Mouse (Mus musculus) bone marrow, adult 2 months (tissue): ENCODE data around the gene Cadm2.

ENCODE experiments used
- CTCF ChIP-seq: fragments of 200-500 bp; IDR thresholded peaks from 2 replicates; pipeline ENCODE4 v1.5.1; 2011; ENCODE audit warnings: low read length, control low read depth; ENCODE audit not compliant: control insufficient read depth, insufficient read depth
- POLR2A ChIP-seq: fragments of 200-500 bp; IDR thresholded peaks from 2 replicates; pipeline ENCODE4 v1.6.1; 2011; ENCODE audit warnings: low read depth, mild to moderate bottlenecking, control low read depth, low read length, borderline replicate concordance; ENCODE audit not compliant: control insufficient read depth

- TF ChIP-seq POLR2A, result no peak
- TF ChIP-seq CTCF, result no peak
These were observed 695.2 kb downstream of the Cadm2 start for GRCm38 (mm10) chr16:66925517-66925916.
